Mouse (Mus musculus) CH12.LX (cell line): Measurements from ENCODE around the gene Dnlz.

Source experiments
- CHD2 ChIP-seq: IDR thresholded peaks from 2 replicates; pipeline ENCODE4 v1.6.1; 2011; ENCODE audit warnings: low read length, improper control_type of control experiment
- E2F4 ChIP-seq: IDR thresholded peaks from 2 replicates; pipeline ENCODE4 v1.6.1; 2011; ENCODE audit warnings: low read depth, low read length, improper control_type of control experiment; ENCODE audit not compliant: insufficient replicate concordance
- POLR2A ChIP-seq: IDR thresholded peaks from 2 replicates; pipeline ENCODE4 v1.6.1; 2011; ENCODE audit warnings: low read depth, mild to moderate bottlenecking, improper control_type of control experiment, low read length

- TF ChIP-seq E2F4: no peak
- TF ChIP-seq CHD2: no peak
- no peak for TF ChIP-seq POLR2A
These were observed 12.7 kb downstream of the Dnlz start for GRCm38 (mm10) chr2:26339204-26339551.
